Mouse (Mus musculus): Measurements from ENCODE around the gene Birc6. TPM values are rescaled to one million over a fixed set of nuclear protein-coding genes. Genes with fewer than 3 reads are reported as not detected.

The Birc6 gene
- polyA plus RNA-seq, 1 experiment from 2014 or later: 89.7 TPM

GRCm38 (mm10) chr17:74715128-74715527, 187.0 kb downstream of the Birc6 start:
- 43% methylated on average over 3 of the region's 3 CpGs for WGBS
- H3K36me3 ChIP-seq (ENCODE audit: control insufficient read depth, insufficient read depth, low read length): no peaks in the 10 kb centered on the region
- no peak overlapping the region for H3K27ac ChIP-seq (ENCODE audit: low read length)
- no peaks in the 10 kb centered on the region for H3K9me3 ChIP-seq (ENCODE audit: control insufficient read depth, low read length)
- H3K4me2 ChIP-seq (ENCODE audit: low read depth, low read length): no peak overlapping the region
- H3K4me1 ChIP-seq (replicated peaks; ENCODE audit: control insufficient read depth, insufficient read depth, low read length): 0 out of 2 replicates have a peak, but pooled peaks cover 3% of the 10 kb centered on the region
- no peak for ATAC-seq (ENCODE audit: low read depth)
- H3K4me3 ChIP-seq (ENCODE audit: low read length): no peak overlapping the region
- no peaks in the 10 kb centered on the region for H3K27me3 ChIP-seq (ENCODE audit: control insufficient read depth, insufficient read depth, low read depth, low read length)
- no peak overlapping the region for H3K9ac ChIP-seq (ENCODE audit: low read length)

GRCm38 (mm10) chr17:74715724-74716123, 187.6 kb downstream of the Birc6 start:
- 33% methylated on average over 1 of the region's 1 CpGs for WGBS
- H3K36me3 ChIP-seq (ENCODE audit: control insufficient read depth, insufficient read depth, low read length): no peaks in the 10 kb centered on the region
- 0 out of 2 replicates have a peak, but pooled peaks cover 3% of the 10 kb centered on the region for H3K4me1 ChIP-seq (replicated peaks; ENCODE audit: control insufficient read depth, insufficient read depth, low read length)
- H3K27ac ChIP-seq (ENCODE audit: low read length): no peak overlapping the region
- no peaks in the 10 kb centered on the region for H3K9me3 ChIP-seq (ENCODE audit: control insufficient read depth, low read length)
- H3K9ac ChIP-seq (ENCODE audit: low read length): no peak overlapping the region
- H3K27me3 ChIP-seq (ENCODE audit: control insufficient read depth, insufficient read depth, low read depth, low read length): no peaks in the 10 kb centered on the region
- H3K4me3 ChIP-seq (ENCODE audit: low read length): no peak overlapping the region
- no peak overlapping the region for H3K4me2 ChIP-seq (ENCODE audit: low read depth, low read length)
- no peak for ATAC-seq (ENCODE audit: low read depth)

GRCm38 (mm10) chr17:74716643-74717042, 188.5 kb downstream of the Birc6 start:
- H3K9me3 ChIP-seq (ENCODE audit: control insufficient read depth, low read length): no peaks in the 10 kb centered on the region
- 0 out of 2 replicates have a peak, but pooled peaks cover 3% of the 10 kb centered on the region for H3K4me1 ChIP-seq (replicated peaks; ENCODE audit: control insufficient read depth, insufficient read depth, low read length)
- no peak for ATAC-seq (ENCODE audit: low read depth)
- no peaks in the 10 kb centered on the region for H3K27me3 ChIP-seq (ENCODE audit: control insufficient read depth, insufficient read depth, low read depth, low read length)
- H3K27ac ChIP-seq (ENCODE audit: low read length): no peak overlapping the region
- peak overlapping the region; percentile 69; the same call in 1 of the 2 replicates for H3K4me2 ChIP-seq (ENCODE audit: low read depth, low read length)
- no peak overlapping the region for H3K4me3 ChIP-seq (ENCODE audit: low read length)
- H3K9ac ChIP-seq (ENCODE audit: low read length): no peak overlapping the region
- 46% methylated on average over 3 of the region's 3 CpGs for WGBS
- no peaks in the 10 kb centered on the region for H3K36me3 ChIP-seq (ENCODE audit: control insufficient read depth, insufficient read depth, low read length)

- H3K9me3 ChIP-seq (ENCODE audit: control insufficient read depth, low read length): no peaks in the 10 kb centered on the region
- no peaks in the 10 kb centered on the region for H3K27me3 ChIP-seq (ENCODE audit: control insufficient read depth, insufficient read depth, low read depth, low read length)
- WGBS: 9% methylated on average over 14 of the region's 14 CpGs
- peak; percentile 29; the same call in 1 of the 2 replicates for ATAC-seq (ENCODE audit: low read depth)
- peaks cover 4% of the 10 kb centered on the region; the same call in 1 of the 2 replicates for H3K36me3 ChIP-seq (ENCODE audit: control insufficient read depth, insufficient read depth, low read length)
- peak overlapping the region; percentile 69 for H3K4me2 ChIP-seq (ENCODE audit: low read depth, low read length)
- peak overlapping the region; percentile 55 for H3K9ac ChIP-seq (ENCODE audit: low read length)
- 0 out of 2 replicates have a peak, but pooled peaks cover 3% of the 10 kb centered on the region for H3K4me1 ChIP-seq (replicated peaks; ENCODE audit: control insufficient read depth, insufficient read depth, low read length)
- H3K4me3 ChIP-seq (ENCODE audit: low read length): peak overlapping the region; percentile 75
- H3K27ac ChIP-seq (ENCODE audit: low read length): 0 out of 2 replicates have a peak overlapping the region, but pooled peaks have one; percentile 14
Observed at GRCm38 (mm10) chr17:74717091-74717617, 189.1 kb downstream of the Birc6 start.

DNA sequence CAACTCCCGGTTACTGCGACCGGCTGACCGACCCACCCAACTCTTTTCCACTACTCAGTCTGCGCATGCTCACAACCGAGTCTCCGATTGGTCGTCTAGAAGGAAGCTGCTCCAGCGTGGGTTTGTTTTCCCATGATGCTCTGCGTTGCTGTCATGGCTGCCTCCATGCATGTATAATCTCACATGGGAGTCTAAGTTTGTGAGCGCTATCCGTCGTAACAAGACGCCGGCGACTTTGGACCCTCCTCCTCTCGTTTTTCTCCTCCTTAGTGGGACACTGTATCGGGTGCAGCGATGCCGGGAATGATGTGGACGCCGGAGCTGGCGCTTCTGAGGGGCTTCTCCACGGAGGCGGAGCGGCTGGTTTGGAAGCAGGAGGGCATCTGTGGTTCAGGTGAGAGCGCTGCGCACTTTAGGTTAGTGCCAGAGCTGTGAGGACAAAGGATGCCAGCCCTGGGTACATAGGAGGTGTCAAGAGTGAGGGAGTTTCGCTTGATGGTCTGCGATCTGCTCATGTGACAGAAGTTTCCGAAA, 189.6 kb downstream of the Birc6 start, which contains the start of gene Ttc27:
Gene Ttc27, plus strand, starts transcription at position 115 of the 534 bp plus-strand sequence.
- H3K36me3 ChIP-seq (ENCODE audit: control insufficient read depth, insufficient read depth, low read length): peaks cover 4% of the 10 kb centered on the region; the same call in 1 of the 2 replicates
- no peaks in the 10 kb centered on the region for H3K27me3 ChIP-seq (ENCODE audit: control insufficient read depth, insufficient read depth, low read depth, low read length)
- 0 out of 2 replicates have a peak within 1 kb of the TSS, but pooled peaks have one; percentile 14 for H3K27ac ChIP-seq (ENCODE audit: low read length)
- WGBS: under 1% methylated on average over 31 of the region's 31 CpGs
- H3K9ac ChIP-seq (ENCODE audit: low read length): peak within 1 kb of the TSS; percentile 79
- 0 out of 2 replicates have a peak, but pooled peaks cover 3% of the 10 kb centered on the region for H3K4me1 ChIP-seq (replicated peaks; ENCODE audit: control insufficient read depth, insufficient read depth, low read length)
- H3K4me3 ChIP-seq (ENCODE audit: low read length): peak within 1 kb of the TSS; percentile 75
- peak; percentile 95 for ATAC-seq (ENCODE audit: low read depth)
- no peaks in the 10 kb centered on the region for H3K9me3 ChIP-seq (ENCODE audit: control insufficient read depth, low read length)
- peak within 1 kb of the TSS; percentile 79 for H3K4me2 ChIP-seq (ENCODE audit: low read depth, low read length)

DNA sequence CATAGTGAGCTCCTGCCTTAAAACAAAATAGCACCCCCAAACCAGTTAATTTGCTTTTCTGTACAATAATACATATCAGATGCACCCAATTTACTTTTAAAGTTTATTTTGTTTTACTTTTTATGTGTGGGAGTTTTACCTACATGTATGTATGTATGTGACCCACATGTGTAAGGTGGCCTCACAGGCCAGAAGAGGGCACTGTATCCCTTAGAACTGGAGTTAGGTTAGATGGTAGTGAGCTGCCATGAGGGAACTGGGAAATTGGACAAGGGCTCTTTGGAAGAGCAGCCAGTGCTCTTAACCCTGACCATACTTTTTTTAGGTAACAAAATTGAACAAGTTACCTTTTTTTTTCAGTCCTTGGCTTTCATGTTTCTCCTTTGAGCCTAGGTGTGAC, 204.8 kb downstream of the Birc6 start:
- no peak overlapping the region for H3K9ac ChIP-seq (ENCODE audit: low read length)
- no peak overlapping the region for H3K27ac ChIP-seq (ENCODE audit: low read length)
- H3K4me2 ChIP-seq (ENCODE audit: low read depth, low read length): no peak overlapping the region
- H3K4me3 ChIP-seq (ENCODE audit: low read length): no peak overlapping the region
- no peak for ATAC-seq (ENCODE audit: low read depth)
- H3K9me3 ChIP-seq (ENCODE audit: control insufficient read depth, low read length): no peaks in the 10 kb centered on the region
- H3K4me1 ChIP-seq (replicated peaks; ENCODE audit: control insufficient read depth, insufficient read depth, low read length): no peaks in the 10 kb centered on the region
- H3K36me3 ChIP-seq (ENCODE audit: control insufficient read depth, insufficient read depth, low read length): 0 out of 2 replicates have a peak, but pooled peaks cover 3% of the 10 kb centered on the region
- H3K27me3 ChIP-seq (ENCODE audit: control insufficient read depth, insufficient read depth, low read depth, low read length): no peaks in the 10 kb centered on the region

GRCm38 (mm10) chr17:74735392-74735791, 207.3 kb downstream of the Birc6 start:
- 81% methylated on average over 11 of the region's 11 CpGs for WGBS
- no peaks in the 10 kb centered on the region for H3K9me3 ChIP-seq (ENCODE audit: control insufficient read depth, low read length)
- no peak for ATAC-seq (ENCODE audit: low read depth)
- no peak overlapping the region for H3K27ac ChIP-seq (ENCODE audit: low read length)
- H3K4me3 ChIP-seq (ENCODE audit: low read length): no peak overlapping the region
- H3K9ac ChIP-seq (ENCODE audit: low read length): no peak overlapping the region
- no peak overlapping the region for H3K4me2 ChIP-seq (ENCODE audit: low read depth, low read length)
- H3K36me3 ChIP-seq (ENCODE audit: control insufficient read depth, insufficient read depth, low read length): 0 out of 2 replicates have a peak, but pooled peaks cover 3% of the 10 kb centered on the region
- no peaks in the 10 kb centered on the region for H3K27me3 ChIP-seq (ENCODE audit: control insufficient read depth, insufficient read depth, low read depth, low read length)
- no peaks in the 10 kb centered on the region for H3K4me1 ChIP-seq (replicated peaks; ENCODE audit: control insufficient read depth, insufficient read depth, low read length)

DNA sequence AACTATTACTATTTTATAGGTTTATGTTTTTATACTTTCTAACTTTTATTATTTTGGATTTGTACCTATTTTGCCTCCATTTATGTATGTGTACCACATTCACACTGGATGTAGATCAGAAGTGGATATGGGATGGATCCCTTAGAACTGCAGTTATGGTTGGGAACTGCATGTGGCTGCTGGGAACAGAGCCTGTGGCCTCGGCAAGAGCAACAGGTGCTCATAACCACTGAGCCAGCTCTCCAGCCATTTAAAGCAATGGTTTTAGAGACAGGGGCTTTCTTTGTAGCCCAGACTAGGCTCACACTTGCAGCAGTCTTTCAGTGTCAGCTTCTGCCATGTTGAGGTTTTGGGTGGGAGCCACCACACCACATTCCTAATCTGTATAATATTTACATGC, 221.6 kb downstream of the Birc6 start:
- H3K27me3 ChIP-seq (ENCODE audit: control insufficient read depth, insufficient read depth, low read depth, low read length): no peaks in the 10 kb centered on the region
- H3K27ac ChIP-seq (ENCODE audit: low read length): no peak overlapping the region
- no peak overlapping the region for H3K4me2 ChIP-seq (ENCODE audit: low read depth, low read length)
- H3K4me3 ChIP-seq (ENCODE audit: low read length): no peak overlapping the region
- ATAC-seq (ENCODE audit: low read depth): no peak
- no peaks in the 10 kb centered on the region for H3K9me3 ChIP-seq (ENCODE audit: control insufficient read depth, low read length)
- no peak overlapping the region for H3K9ac ChIP-seq (ENCODE audit: low read length)
- no peaks in the 10 kb centered on the region for H3K36me3 ChIP-seq (ENCODE audit: control insufficient read depth, insufficient read depth, low read length)
- 71% methylated on average over 1 of the region's 1 CpGs for WGBS
- H3K4me1 ChIP-seq (replicated peaks; ENCODE audit: control insufficient read depth, insufficient read depth, low read length): peaks cover 5% of the 10 kb centered on the region

- no peaks in the 10 kb centered on the region for H3K27me3 ChIP-seq (ENCODE audit: control insufficient read depth, insufficient read depth, low read depth, low read length)
- ATAC-seq (ENCODE audit: low read depth): no peak
- no peaks in the 10 kb centered on the region for H3K36me3 ChIP-seq (ENCODE audit: control insufficient read depth, insufficient read depth, low read length)
- H3K4me2 ChIP-seq (ENCODE audit: low read depth, low read length): no peak overlapping the region
- no peak overlapping the region for H3K27ac ChIP-seq (ENCODE audit: low read length)
- no peak overlapping the region for H3K4me3 ChIP-seq (ENCODE audit: low read length)
- 77% methylated on average over 4 of the region's 4 CpGs for WGBS
- H3K4me1 ChIP-seq (replicated peaks; ENCODE audit: control insufficient read depth, insufficient read depth, low read length): peaks cover 5% of the 10 kb centered on the region
- no peaks in the 10 kb centered on the region for H3K9me3 ChIP-seq (ENCODE audit: control insufficient read depth, low read length)
- no peak overlapping the region for H3K9ac ChIP-seq (ENCODE audit: low read length)
Observed at GRCm38 (mm10) chr17:74751026-74751425, 222.9 kb downstream of the Birc6 start.
